Mouse (Mus musculus): Measurements from ENCODE around the gene Mettl8. TPM values are rescaled to one million over a fixed set of nuclear protein-coding genes. Genes with fewer than 3 reads are reported as not detected.

Mettl8 gene
- total RNA-seq, 1 experiment, result 18.0 TPM

- Histone ChIP-seq H3K36me3 (ENCODE audit: control insufficient read depth, insufficient read depth, low read length, poor library complexity, severe bottlenecking) (no peaks in the 10 kb centered on the region), H3K4me1 (ENCODE audit: control insufficient read depth in 2 of 2, insufficient read depth in 2 of 2, low read length in 2 of 2, poor library complexity in 1 of 2) (no peaks in the 10 kb centered on the region), H3K27ac (ENCODE audit: insufficient read depth, low read depth, low read length, poor library complexity, severe bottlenecking) (no peak overlapping the region), H3K9ac (ENCODE audit: insufficient read depth, low read depth, low read length, poor library complexity, severe bottlenecking) (no peak overlapping the region), H3K4me3 (ENCODE audit: insufficient read depth in 1 of 2, low read depth in 1 of 2, low read length in 2 of 2, poor library complexity in 1 of 2, severe bottlenecking in 1 of 2) (no peak overlapping the region), H3K9me3 (ENCODE audit: control insufficient read depth, insufficient read depth, low read depth, low read length) (no peaks in the 10 kb centered on the region)
- in situ Hi-C loops (cut with MboI; ENCODE audit: low sequenced_read_pairs in 2 of 2, unreplicated experiment in 2 of 2), result no loop called here
- TF ChIP-seq ZC3H11A (IDR thresholded peaks at IDR 0.05; ENCODE audit: borderline replicate concordance, low read depth, low read length), result no peak
- no peak for TF ChIP-seq MAFK (IDR thresholded peaks at IDR 0.05; ENCODE audit: insufficient read depth, low read depth, low read length)
- TF ChIP-seq HCFC1 (IDR thresholded peaks at IDR 0.05; ENCODE audit: borderline replicate concordance, insufficient read depth, low read length), result no peak
- TF ChIP-seq CHD2 (IDR thresholded peaks at IDR 0.05; ENCODE audit: low read depth, low read length), result no peak
- TF ChIP-seq ZNF384 (IDR thresholded peaks at IDR 0.05; ENCODE audit: low read depth, low read length), result no peak
- no peak for DNase-seq (ENCODE audit: low read depth, low spot score)
Measured at GRCm38 (mm10) chr2:70932965-70933364, 122.4 kb downstream of the Mettl8 start.

- in situ Hi-C loops (cut with MboI; ENCODE audit: low sequenced_read_pairs in 2 of 2, unreplicated experiment in 2 of 2), result no loop called here
- no peak overlapping the region for H3K9ac ChIP-seq (ENCODE audit: insufficient read depth, low read depth, low read length, poor library complexity, severe bottlenecking)
- no peaks in the 10 kb centered on the region for H3K4me1 ChIP-seq (ENCODE audit: control insufficient read depth in 2 of 2, insufficient read depth in 2 of 2, low read length in 2 of 2, poor library complexity in 1 of 2)
- H3K9me3 ChIP-seq (ENCODE audit: control insufficient read depth, insufficient read depth, low read depth, low read length), result no peaks in the 10 kb centered on the region
- H3K4me3 ChIP-seq (ENCODE audit: insufficient read depth in 1 of 2, low read depth in 1 of 2, low read length in 2 of 2, poor library complexity in 1 of 2, severe bottlenecking in 1 of 2), result no peak overlapping the region
- no peak for DNase-seq (ENCODE audit: low read depth, low spot score)
- TF ChIP-seq CHD2 (IDR thresholded peaks at IDR 0.05; ENCODE audit: low read depth, low read length), result no peak
- TF ChIP-seq MAFK (IDR thresholded peaks at IDR 0.05; ENCODE audit: insufficient read depth, low read depth, low read length), result no peak
- TF ChIP-seq ZC3H11A (IDR thresholded peaks at IDR 0.05; ENCODE audit: borderline replicate concordance, low read depth, low read length), result no peak
- TF ChIP-seq HCFC1 (IDR thresholded peaks at IDR 0.05; ENCODE audit: borderline replicate concordance, insufficient read depth, low read length), result no peak
- no peak for TF ChIP-seq ZNF384 (IDR thresholded peaks at IDR 0.05; ENCODE audit: low read depth, low read length)
- no peaks in the 10 kb centered on the region for H3K36me3 ChIP-seq (ENCODE audit: control insufficient read depth, insufficient read depth, low read length, poor library complexity, severe bottlenecking)
- H3K27ac ChIP-seq (ENCODE audit: insufficient read depth, low read depth, low read length, poor library complexity, severe bottlenecking), result no peak overlapping the region
Measured at GRCm38 (mm10) chr2:70930631-70931288, 124.6 kb downstream of the Mettl8 start.

DNA sequence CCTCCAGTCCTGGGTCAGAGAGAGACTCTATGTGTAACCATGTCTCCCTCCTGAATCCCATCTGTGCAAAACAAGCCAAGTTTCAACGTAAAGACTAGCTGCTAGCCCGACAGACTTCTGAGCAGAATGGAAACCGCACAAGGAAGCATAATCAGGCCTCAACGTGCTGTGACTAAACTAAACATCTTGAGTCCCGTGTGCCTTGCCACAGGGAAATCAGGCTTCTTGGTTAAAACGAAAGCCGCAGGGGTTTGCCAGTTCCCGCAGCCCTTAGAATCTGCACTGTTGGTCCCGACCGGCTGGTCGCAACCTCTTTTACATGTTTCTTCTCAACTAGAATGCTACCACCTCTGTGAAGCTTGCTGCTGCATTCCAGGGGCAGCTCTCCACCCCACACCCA is 125.7 kb downstream of the Mettl8 start:
- Histone ChIP-seq H3K27ac (ENCODE audit: insufficient read depth, low read depth, low read length, poor library complexity, severe bottlenecking) (no peak overlapping the region), H3K9ac (ENCODE audit: insufficient read depth, low read depth, low read length, poor library complexity, severe bottlenecking) (no peak overlapping the region), H3K4me3 (ENCODE audit: insufficient read depth in 1 of 2, low read depth in 1 of 2, low read length in 2 of 2, poor library complexity in 1 of 2, severe bottlenecking in 1 of 2) (no peak overlapping the region), H3K36me3 (ENCODE audit: control insufficient read depth, insufficient read depth, low read length, poor library complexity, severe bottlenecking) (no peaks in the 10 kb centered on the region), H3K9me3 (ENCODE audit: control insufficient read depth, insufficient read depth, low read depth, low read length) (no peaks in the 10 kb centered on the region), H3K4me1 (ENCODE audit: control insufficient read depth in 2 of 2, insufficient read depth in 2 of 2, low read length in 2 of 2, poor library complexity in 1 of 2) (no peaks in the 10 kb centered on the region)
- in situ Hi-C loops (cut with MboI; ENCODE audit: low sequenced_read_pairs in 2 of 2, unreplicated experiment in 2 of 2), result no loop called here
- DNase-seq (ENCODE audit: low read depth, low spot score), result no peak
- TF ChIP-seq CHD2 (IDR thresholded peaks at IDR 0.05; ENCODE audit: low read depth, low read length) (no peak), HCFC1 (IDR thresholded peaks at IDR 0.05; ENCODE audit: borderline replicate concordance, insufficient read depth, low read length) (no peak), ZC3H11A (IDR thresholded peaks at IDR 0.05; ENCODE audit: borderline replicate concordance, low read depth, low read length) (no peak), ZNF384 (IDR thresholded peaks at IDR 0.05; ENCODE audit: low read depth, low read length) (no peak), MAFK (IDR thresholded peaks at IDR 0.05; ENCODE audit: insufficient read depth, low read depth, low read length) (no peak)

GRCm38 (mm10) chr2:70924049-70924448 is 131.3 kb downstream of the Mettl8 start:
- in situ Hi-C loops (cut with MboI; ENCODE audit: low sequenced_read_pairs in 2 of 2, unreplicated experiment in 2 of 2), result no loop called here
- H3K27ac ChIP-seq (ENCODE audit: insufficient read depth, low read depth, low read length, poor library complexity, severe bottlenecking), result no peak overlapping the region
- DNase-seq (ENCODE audit: low read depth, low spot score), result no peak
- TF ChIP-seq ZNF384 (IDR thresholded peaks at IDR 0.05; ENCODE audit: low read depth, low read length) (no peak), ZC3H11A (IDR thresholded peaks at IDR 0.05; ENCODE audit: borderline replicate concordance, low read depth, low read length) (no peak), MAFK (IDR thresholded peaks at IDR 0.05; ENCODE audit: insufficient read depth, low read depth, low read length) (no peak), CHD2 (IDR thresholded peaks at IDR 0.05; ENCODE audit: low read depth, low read length) (no peak), HCFC1 (IDR thresholded peaks at IDR 0.05; ENCODE audit: borderline replicate concordance, insufficient read depth, low read length) (no peak)
- H3K9ac ChIP-seq (ENCODE audit: insufficient read depth, low read depth, low read length, poor library complexity, severe bottlenecking), result no peak overlapping the region
- no peaks in the 10 kb centered on the region for H3K4me1 ChIP-seq (ENCODE audit: control insufficient read depth in 2 of 2, insufficient read depth in 2 of 2, low read length in 2 of 2, poor library complexity in 1 of 2)
- H3K36me3 ChIP-seq (ENCODE audit: control insufficient read depth, insufficient read depth, low read length, poor library complexity, severe bottlenecking), result no peaks in the 10 kb centered on the region
- H3K4me3 ChIP-seq (ENCODE audit: insufficient read depth in 1 of 2, low read depth in 1 of 2, low read length in 2 of 2, poor library complexity in 1 of 2, severe bottlenecking in 1 of 2), result no peak overlapping the region
- no peaks in the 10 kb centered on the region for H3K9me3 ChIP-seq (ENCODE audit: control insufficient read depth, insufficient read depth, low read depth, low read length)
